Mouse (Mus musculus): ENCODE measurements around the gene Calhm6.

DNA sequence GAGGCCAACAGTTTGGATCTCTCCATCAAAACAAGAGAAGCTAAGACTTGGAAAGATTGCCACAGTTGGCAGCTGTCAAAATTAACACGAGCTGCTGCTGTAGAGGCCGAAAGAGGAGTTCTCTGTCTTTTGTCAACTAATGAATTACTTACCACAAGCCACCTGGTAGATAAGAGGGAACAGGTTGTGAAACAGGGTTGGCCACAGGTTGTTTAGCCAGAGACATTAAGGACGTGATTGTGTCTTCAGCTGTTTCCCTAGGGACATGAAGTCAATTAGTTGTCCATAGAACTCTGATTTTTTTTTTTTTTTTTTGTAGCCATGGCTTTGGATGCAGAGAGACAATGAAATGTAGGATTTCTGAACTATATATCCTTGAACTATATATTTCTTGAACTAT lies 10.7 kb downstream of the Calhm6 start:
- TF ChIP-seq POLR2A (IDR thresholded peaks at IDR 0.05; ENCODE audit: control insufficient read depth, low read depth, low read length), result no peak
- no peak for TF ChIP-seq CTCF (IDR thresholded peaks at IDR 0.05; ENCODE audit: control insufficient read depth, insufficient read depth, insufficient replicate concordance, low read depth, low read length)
